Mouse (Mus musculus): Measurements from ENCODE around the gene Cysltr2.

DNA sequence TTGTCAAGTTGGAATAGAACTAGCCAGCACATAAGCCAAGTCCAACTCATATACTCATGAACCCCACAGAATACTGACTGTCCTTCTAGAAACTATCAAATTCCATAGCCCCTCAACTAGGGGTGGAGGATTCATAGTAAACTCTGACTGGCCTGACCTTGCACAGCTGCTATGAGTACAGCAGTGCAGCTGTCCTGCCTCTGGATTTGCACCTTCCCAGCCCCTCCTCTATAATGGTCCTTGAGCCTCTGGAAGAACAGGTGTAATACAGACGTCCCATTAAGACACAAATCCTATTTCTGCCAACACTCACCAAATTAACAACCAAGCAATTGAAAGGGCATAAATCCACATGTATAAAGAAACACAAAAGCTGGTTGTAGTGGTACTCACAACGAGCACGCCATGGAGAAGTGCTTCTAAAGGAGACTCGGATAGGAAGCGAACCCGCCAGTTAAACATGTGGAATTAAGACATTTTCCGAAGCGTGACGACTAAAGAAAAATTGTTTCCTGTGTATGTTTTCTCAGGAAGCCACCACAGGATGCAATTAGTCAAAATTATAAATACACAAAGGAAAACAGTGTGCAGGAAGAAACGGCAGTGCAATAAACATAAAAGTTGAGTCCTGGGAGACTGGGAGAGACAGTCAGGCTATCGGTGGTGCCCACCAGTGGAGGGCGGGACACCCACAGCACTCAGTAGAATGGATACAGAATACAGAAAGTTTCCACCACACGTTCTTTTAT lies 46.1 kb upstream of the Cysltr2 start:
- no peak for TF ChIP-seq MYOD1 (IDR thresholded peaks at IDR 0.05; ENCODE audit: control insufficient read depth, insufficient read length, low read depth)
- no peak for TF ChIP-seq CTCF (IDR thresholded peaks at IDR 0.05; ENCODE audit: control insufficient read depth, insufficient read depth, insufficient read length)
- TF ChIP-seq CEBPB (IDR thresholded peaks at IDR 0.05; ENCODE audit: low read depth): no peak
- TF ChIP-seq FOSL1 (IDR thresholded peaks at IDR 0.05; ENCODE audit: insufficient read depth, low read length, poor library complexity, severe bottlenecking): no peak
- no peak for TF ChIP-seq USF1 (IDR thresholded peaks at IDR 0.05; ENCODE audit: low read depth)
- no peak for TF ChIP-seq MYOG (IDR thresholded peaks at IDR 0.05; ENCODE audit: control insufficient read depth, extremely low read depth, insufficient read length)
- TF ChIP-seq MAX (IDR thresholded peaks at IDR 0.05): no peak

Data from C2C12 (cell line).